Mouse (Mus musculus) E14TG2a.4 (cell line): ENCODE results near the gene B3gnt6.

Source experiments
- CTCF ChIP-seq: conservative IDR thresholded peaks from 2 replicates; pipeline ENCODE4 v1.5.1; 2014; ENCODE audit warnings: low read length
- NANOG ChIP-seq: IDR thresholded peaks from 2 replicates; pipeline ENCODE4 v1.6.1; 2014; ENCODE audit warnings: borderline replicate concordance, low read length, mixed read lengths
- POU5F1 ChIP-seq: IDR thresholded peaks from 2 replicates; pipeline ENCODE4 v1.6.1; 2014; ENCODE audit warnings: low read length, borderline replicate concordance

- TF ChIP-seq CTCF, result no peak
- TF ChIP-seq NANOG, result no peak
- no peak for TF ChIP-seq POU5F1
These were observed 50.4 kb downstream of the B3gnt6 start for GRCm38 (mm10) chr7:98148721-98149407.
